Mouse (Mus musculus) Patski (cell line): ENCODE measurements around the gene Tnfsf10. TPM values are rescaled to one million over a fixed set of nuclear protein-coding genes. Genes with fewer than 3 reads are reported as not detected.
A peak's percentile ranks its signal among the peaks of the same experiment; 100 is the strongest.
"Not testable (repeated sequence)": the region's sequence is repeated elsewhere in the genome, so short reads cannot be mapped to it uniquely, and the experiment has no call there.

Experiments
- ATAC-seq: fragments of 100-300 bp; one replicate; pipeline ENCODE4 v1.8.0; 2021
- CTCF ChIA-PET: fragments of 350-600 bp; sonication (Branson Sonifier 250); formaldehyde crosslinking; loops from one replicate; lab custom pipeline; 2022; ENCODE audit warnings: inconsistent platforms; lab: Charles Lee
- POLR2A ChIA-PET: fragments of 350-600 bp; sonication (Branson Sonifier 250); formaldehyde crosslinking; loops from one replicate; lab custom pipeline; 2022; ENCODE audit warnings: antibody characterized with exemption, inconsistent platforms; lab: Charles Lee
- DNase-seq: peaks from one replicate; pipeline ENCODE4 v3.0.0-alpha.2; 2011; ENCODE audit warnings: low read depth, low spot score
- H3K27me3 ChIP-seq: fragments of 371-371 bp; one replicate; pipeline ENCODE4 v1.5.1; 2021
- CTCF ChIP-seq: fragments of 100-300 bp; IDR thresholded peaks from one replicate; pipeline ENCODE4 v1.5.1; 2021
- in situ Hi-C: fragments of 300-500 bp; cut with MboI; formaldehyde crosslinking; loops from 3 replicates; pipeline ENCODE4 v1.11.1; 2018; ENCODE audit warnings: low pct_unique_long_range_greater_than_20kb, mixed read lengths
- polyA plus RNA-seq: library from polyadenylated mRNA; unstranded; gene quantifications from one replicate; pipeline ENCODE4 v1.2.3, GENCODE M21; 2021

The Tnfsf10 gene
- polyA plus RNA-seq, 1 experiment from 2014 or later = 1.5 TPM

DNA sequence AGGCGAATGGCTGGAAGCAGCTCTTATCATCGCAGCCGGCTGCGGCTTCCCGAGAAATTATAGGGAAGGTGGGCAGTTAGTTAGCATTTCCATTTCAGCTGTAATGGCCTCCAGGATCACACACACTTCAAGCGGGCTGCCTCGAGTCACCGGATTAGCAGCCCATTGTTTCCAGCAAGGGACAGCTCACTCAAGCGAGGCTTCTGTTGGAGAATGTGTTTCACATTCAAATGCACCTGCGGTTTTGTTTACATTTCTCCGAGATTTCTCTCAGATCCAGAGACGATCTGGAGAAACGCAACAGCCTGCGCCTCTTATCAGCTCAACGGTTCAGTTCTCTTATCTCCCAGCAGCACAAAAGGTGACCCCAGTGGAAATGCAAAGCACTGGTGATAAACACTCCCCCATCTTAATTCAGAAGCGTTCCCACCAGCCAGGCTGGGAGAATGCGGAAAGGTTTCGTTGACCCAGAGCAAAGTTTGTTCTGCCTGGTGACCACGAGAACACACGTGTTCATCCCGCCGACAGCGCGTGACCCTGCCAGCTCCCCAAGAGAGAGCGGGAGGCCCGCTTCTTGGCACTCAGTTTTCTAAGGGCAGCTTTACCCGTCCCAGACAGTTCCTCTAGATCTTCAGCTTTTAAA lies 33.6 kb upstream of the Tnfsf10 start:
- DNase-seq (no peak), ATAC-seq (no peak)
- H3K27me3 ChIP-seq = no peaks in the 10 kb centered on the region
- no peak for TF ChIP-seq CTCF
- POLR2A ChIA-PET = no interaction called here
- CTCF ChIA-PET = interaction anchor here (1.6 kb wide), 1 partner anchor 33 kb away, joined by 3 read pairs; no protein-coding TSS in a partner anchor
- in situ Hi-C loops = no loop called here

DNA sequence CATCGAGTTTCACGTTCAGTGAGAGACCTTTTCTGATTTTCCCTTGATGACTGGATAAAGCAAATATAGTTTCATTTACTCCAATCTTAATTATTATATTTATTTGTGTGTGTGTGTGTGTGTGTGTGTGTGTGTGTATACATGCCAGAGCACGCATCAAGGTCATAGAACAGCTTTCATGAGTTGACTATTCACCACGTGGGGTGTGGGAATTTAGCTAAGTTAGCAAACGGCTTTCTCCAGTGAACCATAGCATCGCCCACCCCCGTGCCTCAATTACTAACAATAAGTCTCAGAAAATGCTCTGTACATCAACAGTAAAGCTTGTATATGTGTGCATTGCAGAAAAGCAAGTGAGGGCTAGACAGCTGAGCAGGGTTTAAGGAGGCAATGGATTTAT lies 33.0 kb upstream of the Tnfsf10 start:
- ATAC-seq = no peak
- in situ Hi-C loops = no loop called here
- DNase-seq = no peak
- ChIA-PET CTCF (interaction anchor here (1.6 kb wide), 1 partner anchor 32 kb away, joined by 3 read pairs; no protein-coding TSS in a partner anchor), POLR2A (no interaction called here)
- no peak for TF ChIP-seq CTCF
- no peaks in the 10 kb centered on the region for H3K27me3 ChIP-seq

DNA sequence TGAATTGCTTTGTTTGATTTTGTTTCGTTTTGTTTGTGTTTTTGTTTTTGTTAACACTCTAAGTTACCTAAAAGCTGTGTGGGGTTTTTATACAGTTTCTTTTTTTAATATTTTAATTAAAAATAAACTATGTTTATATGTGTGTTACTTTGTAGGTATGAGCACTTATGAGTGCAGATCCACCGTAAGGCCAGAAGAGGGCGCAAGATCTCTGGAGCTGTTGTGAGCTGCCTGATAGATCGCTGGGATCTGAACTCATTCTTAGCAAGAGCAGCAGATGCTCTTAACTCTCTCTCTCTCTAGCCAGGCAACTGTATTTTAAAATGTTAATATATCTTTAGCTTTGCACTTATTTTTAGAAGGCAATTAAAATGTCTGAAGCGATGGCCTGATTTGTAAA lies 32.6 kb upstream of the Tnfsf10 start:
- TF ChIP-seq CTCF = peak; percentile 49
- CTCF ChIA-PET = interaction anchor here (1.6 kb wide), 1 partner anchor 32 kb away, joined by 3 read pairs; no protein-coding TSS in a partner anchor
- no peak for DNase-seq

DNA sequence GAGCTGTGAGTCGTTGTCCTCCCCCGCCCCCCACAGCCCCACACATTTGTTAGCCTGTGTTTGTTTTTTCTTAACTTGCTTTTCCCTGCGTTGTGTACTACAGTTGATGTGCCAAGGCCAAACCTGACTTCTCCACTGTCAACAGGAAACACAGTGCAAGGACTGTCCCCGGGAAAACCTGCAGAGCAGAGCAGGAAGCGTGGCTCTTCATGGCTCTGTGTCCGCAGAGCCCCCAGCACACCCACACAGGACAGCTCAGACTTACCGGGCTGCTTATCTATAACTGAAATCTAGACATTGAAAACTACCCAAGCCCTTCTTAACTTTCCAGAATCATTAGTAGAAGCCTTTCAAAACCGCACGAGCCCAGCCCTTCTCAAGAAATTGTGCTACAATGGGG lies 31.8 kb upstream of the Tnfsf10 start:
- peaks cover 5% of the 10 kb centered on the region for H3K27me3 ChIP-seq
- no peak for TF ChIP-seq CTCF
- ATAC-seq = no peak
- ChIA-PET POLR2A (no interaction called here), CTCF (interaction anchor here (1.6 kb wide), 1 partner anchor 31 kb away, joined by 3 read pairs; no protein-coding TSS in a partner anchor)
- DNase-seq = no peak
- in situ Hi-C loops = no loop called here

More for the DNA sequence above, 32.6 kb upstream of the Tnfsf10 start:
- ATAC-seq = no peak
- POLR2A ChIA-PET = no interaction called here
- peaks cover 4% of the 10 kb centered on the region for H3K27me3 ChIP-seq
- in situ Hi-C loops = no loop called here

DNA sequence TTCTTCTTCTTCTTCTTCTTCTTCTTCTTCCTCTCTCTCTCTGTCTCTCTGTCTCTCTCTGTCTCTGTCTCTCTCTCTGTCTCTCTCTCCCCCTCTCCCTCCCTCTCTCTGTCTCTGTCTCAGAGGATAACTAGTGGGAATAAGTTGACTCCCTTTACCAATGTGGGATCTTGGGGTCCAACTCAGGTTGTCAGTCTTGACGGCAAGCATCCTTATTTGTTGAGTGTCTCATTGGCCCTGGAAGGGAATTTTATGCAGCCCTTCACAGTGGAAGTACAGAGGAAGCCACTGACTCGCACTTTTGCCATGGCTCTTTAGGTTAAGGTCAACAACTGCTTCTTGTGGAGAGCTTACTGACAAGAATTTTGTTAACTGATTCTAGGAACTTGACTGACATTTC lies 28.5 kb upstream of the Tnfsf10 start:
- peaks cover 5% of the 10 kb centered on the region for H3K27me3 ChIP-seq
- no peak for DNase-seq
- ATAC-seq = no peak
- no peak for TF ChIP-seq CTCF
- ChIA-PET CTCF (interaction anchor here (1.5 to 1.6 kb wide), 3 partner anchors 18 to 50 kb away, joined by 3 to 6 read pairs (median 4); partner anchors contain the start of gene Tnfsf10), POLR2A (no interaction called here)
- in situ Hi-C loops = no loop called here

DNA sequence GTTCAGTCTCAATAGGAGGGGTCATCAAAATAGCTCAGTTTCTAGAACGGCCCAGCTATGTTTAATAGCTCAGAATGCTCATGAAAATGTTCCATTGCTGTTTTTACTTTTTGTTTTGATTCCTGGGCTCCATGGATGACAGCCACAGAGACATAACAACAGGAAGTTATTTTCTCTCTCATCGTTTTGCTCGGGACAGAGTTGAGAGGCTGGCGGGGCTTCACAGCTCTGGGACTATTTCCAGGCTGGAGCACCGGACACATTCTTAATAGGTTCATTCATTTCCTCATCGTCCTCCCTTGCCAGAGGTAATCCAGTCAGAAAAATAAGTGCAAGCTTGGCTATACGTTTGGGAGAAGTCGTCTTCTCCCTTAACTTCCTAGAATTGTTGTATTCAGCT lies 27.9 kb upstream of the Tnfsf10 start:
- ChIA-PET POLR2A (interaction anchor here (0.6 kb wide), 1 partner anchor 20 kb away, joined by 3 read pairs; no protein-coding TSS in a partner anchor), CTCF (interaction anchor here (1.2 to 1.6 kb wide), 3 partner anchors 18 to 28 kb away, joined by 3 to 6 read pairs (median 4); partner anchors contain the start of gene Tnfsf10)
- in situ Hi-C loops = no loop called here
- ATAC-seq = no peak
- TF ChIP-seq CTCF = no peak
- no peak for DNase-seq
- H3K27me3 ChIP-seq = peaks cover 5% of the 10 kb centered on the region

DNA sequence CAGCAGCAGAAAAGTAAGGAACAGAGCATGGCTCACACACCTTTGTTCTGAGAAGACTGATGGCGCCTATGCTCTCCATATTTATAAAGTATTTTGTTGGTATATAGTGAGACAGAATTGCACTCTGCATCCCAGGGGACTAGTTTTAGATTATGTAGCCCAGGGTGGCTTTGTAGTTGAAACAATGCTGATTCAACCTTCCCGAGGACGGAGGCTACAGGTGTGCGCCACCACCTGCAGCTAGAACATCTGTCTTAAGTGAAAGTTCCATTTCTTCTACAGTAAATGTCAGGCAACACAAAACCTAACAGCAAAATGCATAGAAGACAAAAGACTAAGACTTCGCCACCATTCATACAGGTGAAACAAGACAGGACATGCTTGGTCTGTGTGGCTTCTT lies 26.5 kb upstream of the Tnfsf10 start:
- no peak for TF ChIP-seq CTCF
- CTCF ChIA-PET = no interaction called here
- DNase-seq (no peak), ATAC-seq (no peak)
- in situ Hi-C loops = no loop called here
- POLR2A ChIA-PET = no interaction called here
- peaks cover 16% of the 10 kb centered on the region for H3K27me3 ChIP-seq

DNA sequence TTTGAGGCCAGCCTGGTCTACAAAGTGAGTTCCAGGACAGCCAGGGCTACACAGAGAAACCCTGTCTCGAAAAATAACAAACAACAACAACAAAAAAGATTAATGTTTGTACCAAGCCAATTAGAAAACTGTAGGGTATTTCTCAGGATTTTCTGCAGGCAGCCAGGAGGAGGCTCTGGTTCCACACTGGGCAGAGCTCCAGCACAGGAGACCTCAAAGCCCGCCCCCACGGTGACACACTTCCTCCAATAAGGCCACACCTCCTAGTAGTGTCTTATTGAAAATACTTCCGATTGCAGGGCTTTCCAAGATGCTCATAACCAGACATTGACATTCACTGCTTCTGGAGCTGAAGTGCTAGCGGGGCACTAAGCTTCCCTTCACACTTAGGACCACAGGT lies 25.9 kb upstream of the Tnfsf10 start:
- DNase-seq, POLR2A ChIA-PET: not testable (repeated sequence)

DNA sequence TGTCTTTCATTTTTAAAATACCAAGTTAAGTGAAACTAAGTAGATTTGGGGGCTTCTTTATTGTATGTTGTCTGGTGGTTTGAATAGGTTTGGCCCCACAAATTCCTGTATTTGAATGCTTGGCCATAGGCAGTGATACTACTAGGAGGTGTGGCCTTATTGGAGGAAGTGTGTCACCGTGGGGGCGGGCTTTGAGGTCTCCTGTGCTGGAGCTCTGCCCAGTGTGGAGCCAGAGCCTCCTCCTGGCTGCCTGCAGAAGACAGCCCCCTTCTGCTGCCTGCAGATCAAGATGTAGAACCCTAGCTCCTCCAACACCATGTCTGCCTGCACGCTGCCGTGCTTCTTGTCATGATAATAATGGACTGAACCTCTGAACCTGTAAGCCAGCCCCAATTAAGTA lies 25.4 kb upstream of the Tnfsf10 start:
- in situ Hi-C loops, POLR2A ChIA-PET, ATAC-seq: not testable (repeated sequence)

More for the DNA sequence above, 25.9 kb upstream of the Tnfsf10 start:
- CTCF ChIA-PET, ATAC-seq, in situ Hi-C loops: not testable (repeated sequence)
- H3K27me3 ChIP-seq = peaks cover 20% of the 10 kb centered on the region

DNA sequence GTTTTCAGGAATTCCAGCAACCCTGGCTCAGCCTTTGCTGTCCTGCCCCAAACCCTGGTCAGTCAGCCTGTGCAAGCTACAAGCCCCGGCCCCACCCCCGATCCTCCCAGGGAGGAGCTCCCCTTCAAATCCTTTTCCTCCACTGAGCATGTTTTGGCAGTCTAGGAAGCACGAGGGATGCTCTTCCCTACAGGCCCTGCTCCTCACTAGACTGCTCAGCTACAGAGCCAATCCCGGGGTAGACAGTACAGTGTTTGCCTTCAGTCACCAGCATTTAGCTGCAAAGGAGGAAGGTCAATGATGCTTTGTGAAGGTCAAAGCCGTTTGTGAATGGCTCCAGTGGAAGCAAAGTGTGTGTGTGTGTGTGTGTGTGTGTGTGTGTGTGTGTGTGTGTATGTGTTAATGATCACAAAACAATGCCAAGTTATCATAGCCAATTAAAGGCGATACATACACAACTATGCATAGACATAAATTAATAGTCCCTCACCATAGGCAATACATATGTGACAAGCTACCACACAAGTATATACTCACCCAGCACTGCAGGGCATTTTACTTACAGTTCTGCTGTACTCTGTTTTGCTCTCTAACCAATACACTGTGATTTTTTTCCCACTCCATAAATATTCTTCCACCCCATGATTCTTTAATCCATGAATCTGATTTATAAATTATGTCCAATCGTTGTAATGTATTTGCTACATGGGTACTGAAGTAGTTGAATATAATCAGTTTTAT lies 23.0 kb upstream of the Tnfsf10 start:
- TF ChIP-seq CTCF = no peak
- ATAC-seq = no peak
- CTCF ChIA-PET = interaction anchor here (0.9 to 1.3 kb wide), 2 partner anchors 10 to 22 kb away, joined by 3 to 7 read pairs; partner anchors contain the start of gene Tnfsf10
- POLR2A ChIA-PET = no interaction called here
- H3K27me3 ChIP-seq = peaks cover 43% of the 10 kb centered on the region
- in situ Hi-C loops = no loop called here
- DNase-seq = no peak

More for the DNA sequence above, 25.4 kb upstream of the Tnfsf10 start:
- DNase-seq, CTCF ChIA-PET: not testable (repeated sequence)
- peaks cover 23% of the 10 kb centered on the region for H3K27me3 ChIP-seq

DNA sequence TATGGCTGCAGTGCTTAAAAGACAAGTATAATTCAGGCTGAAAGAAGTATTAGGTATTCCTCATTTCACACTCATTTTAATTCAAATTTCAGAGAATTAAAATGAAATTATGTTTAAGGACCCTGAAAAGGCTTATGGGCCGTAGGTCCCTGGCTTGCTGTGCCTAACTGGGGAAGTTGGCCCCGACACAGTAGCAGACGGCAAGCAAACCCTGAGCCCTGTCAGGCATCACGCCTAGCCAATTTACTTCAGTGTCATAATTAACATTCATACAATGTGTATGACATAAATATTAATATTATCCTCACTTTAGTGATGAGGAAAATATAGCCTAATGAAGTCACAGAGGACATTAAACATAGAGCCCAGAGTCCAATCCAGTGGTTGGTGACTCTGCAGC lies 16.4 kb upstream of the Tnfsf10 start:
- peaks cover 40% of the 10 kb centered on the region for H3K27me3 ChIP-seq
- ChIA-PET POLR2A (no interaction called here), CTCF (no interaction called here)
- in situ Hi-C loops = no loop called here
- TF ChIP-seq CTCF = no peak
- ATAC-seq (no peak), DNase-seq (no peak)
